Mouse (Mus musculus): ENCODE data around the gene Ahnak2.
"Not testable (repeated sequence)": the region's sequence is repeated elsewhere in the genome, so short reads cannot be mapped to it uniquely, and the experiment has no call there.

DNA sequence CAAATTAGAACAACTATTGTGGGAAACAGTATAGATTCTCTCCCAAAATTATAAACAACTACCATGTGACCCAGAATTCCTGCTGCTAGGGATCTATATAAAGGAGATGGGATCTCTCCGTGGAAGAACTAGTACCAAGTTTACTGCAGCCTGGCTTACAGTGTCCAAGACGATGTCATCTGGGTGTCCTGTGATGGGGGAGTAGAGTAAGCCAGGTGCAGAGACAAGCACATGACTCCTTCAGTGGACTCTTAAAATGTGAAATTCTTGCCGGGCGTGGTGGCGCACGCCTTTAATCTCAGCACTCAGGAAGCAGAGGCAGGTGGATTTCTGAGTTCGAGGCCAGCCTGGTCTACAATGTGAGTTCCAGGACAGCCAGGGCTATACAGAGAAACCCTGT lies 14.4 kb upstream of the Ahnak2 start:
- TF ChIP-seq CTCF (conservative IDR thresholded peaks at IDR 0.05 in 1 of 2, IDR thresholded peaks at IDR 0.05 in 1 of 2; ENCODE audit: low read depth in 2 of 2, low read length in 2 of 2); USF1 (IDR thresholded peaks at IDR 0.05; ENCODE audit: low read depth, low read length); POLR2A (IDR thresholded peaks at IDR 0.05; ENCODE audit: low read depth, low read length); CHD2 (IDR thresholded peaks at IDR 0.05; ENCODE audit: low read length); ZMIZ1 (IDR thresholded peaks at IDR 0.05; ENCODE audit: low read depth, low read length); TCF12 (IDR thresholded peaks at IDR 0.05; ENCODE audit: low read depth, low read length); JUND (conservative IDR thresholded peaks at IDR 0.05; ENCODE audit: low read depth, low read length); JUN (IDR thresholded peaks at IDR 0.05; ENCODE audit: insufficient read depth, low read depth, low read length); NELFE (IDR thresholded peaks at IDR 0.05; ENCODE audit: low read depth, low read length): not testable (repeated sequence)

Measured in CH12.LX (cell line).